In the genomic region with DNA sequence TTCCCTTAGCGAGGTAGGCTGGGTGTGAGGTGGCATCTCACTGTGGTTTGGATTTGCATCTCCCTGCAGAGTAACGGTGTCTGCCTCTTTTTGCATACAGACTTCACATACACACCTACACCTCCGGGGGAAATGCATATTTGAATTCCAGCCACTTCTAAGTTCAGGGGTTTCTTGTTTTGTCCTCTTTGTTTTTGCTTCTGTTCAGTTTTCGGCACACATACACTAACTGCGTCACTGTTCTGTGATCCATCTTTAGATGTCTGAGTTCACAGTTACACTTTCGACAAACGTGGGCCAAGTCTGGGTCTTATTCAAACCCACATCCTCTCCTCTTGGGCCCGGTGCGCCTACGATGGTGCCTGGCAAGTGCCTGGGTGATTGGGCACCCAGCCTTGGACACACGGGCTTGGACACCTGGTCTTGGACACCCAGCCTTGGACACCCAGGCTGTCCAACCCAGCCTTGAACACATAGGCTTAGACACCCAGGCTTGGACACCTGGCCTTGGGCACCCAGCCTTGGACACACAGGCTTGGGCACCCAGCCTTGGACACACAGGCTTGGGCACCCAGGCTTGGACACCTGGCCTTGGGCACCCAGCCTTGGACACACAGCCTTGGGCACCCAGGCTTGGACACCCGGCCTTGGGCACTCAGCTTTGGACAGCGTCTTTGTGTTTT, we compare ENCODE assay signal across 14 mouse cellular contexts. TPM values are rescaled to one million over a fixed set of nuclear protein-coding genes. Genes with fewer than 3 reads are reported as not detected.
DNase-seq lines count a peak whose midpoint lies in the region; ATAC-seq lines count a peak whose summit lies in the region.
"Had no signal": no experiment of that assay in that cellular context is flagged by ENCODE, and none has a peak within 500 bp of the region (broad histone marks: within the 10 kb centered on the region; RNA-seq: fewer than 3 reads in every experiment).

No protein-coding gene starts in this region.

- H3K4me3 ChIP-seq in forebrain, embryonic 16.5 days (replicated peaks; ENCODE audit: low read length): no peak overlapping the region
- H3K4me3 ChIP-seq: embryonic facial prominence, embryonic 10.5 days had no signal

- no peaks in the 10 kb centered on the region for H3K9me3 ChIP-seq in forebrain, embryonic 16.5 days (ENCODE audit: control insufficient read depth, low read length)
- H3K9me3 ChIP-seq: embryonic facial prominence, embryonic 10.5 days had no signal

- no peaks in the 10 kb centered on the region for H3K27me3 ChIP-seq in forebrain, embryonic 16.5 days (replicated peaks; ENCODE audit: control insufficient read depth, insufficient read depth, low read length)

- 84% methylated on average over 13 of the region's 13 CpGs for WGBS in forebrain, embryonic 16.5 days

- no peaks in the 10 kb centered on the region for H3K36me3 ChIP-seq in forebrain, embryonic 16.5 days (ENCODE audit: control insufficient read depth, insufficient read depth)
- H3K36me3 ChIP-seq: embryonic facial prominence, embryonic 10.5 days had no signal

- peaks cover 4% of the 10 kb centered on the region; the same call in 1 of the 2 replicates for H3K4me1 ChIP-seq in forebrain, embryonic 16.5 days (replicated peaks; ENCODE audit: control insufficient read depth, insufficient read depth, low read length)

- ATAC-seq in forebrain, embryonic 16.5 days: no peak
- ATAC-seq: hindbrain, postnatal 0 days; lung, postnatal 0 days had no signal

- peak; percentile 81 to 83 for DNase-seq in spleen, postnatal 36 days (ENCODE audit: low spot score in 2 of 2)
- no peak for DNase-seq in spleen, adult 12 weeks (ENCODE audit: low spot score)
- peak; percentile 63 for DNase-seq in adrenal gland, adult 8-10 months
- DNase-seq in natural killer cell, adult 2 months (ENCODE audit: low spot score in 2 of 2): peak; percentile 85 to 87
- no peak for DNase-seq in Muller cell, postnatal 12 days (ENCODE audit: inconsistent ontology term)
- no peak for DNase-seq in layer of hippocampus, postnatal 36 days
- DNase-seq: cerebellum, adult 9-10 months; liver; midbrain, embryonic 14.5 days had no signal

- H3K4me2 ChIP-seq in forebrain, embryonic 16.5 days (ENCODE audit: low read length): no peak overlapping the region

- no peak overlapping the region for H3K27ac ChIP-seq in forebrain, embryonic 16.5 days (ENCODE audit: low read length)
- H3K27ac ChIP-seq: embryonic facial prominence, embryonic 10.5 days; hindbrain, postnatal 0 days; kidney, postnatal 0 days had no signal

- H3K9ac ChIP-seq in forebrain, embryonic 16.5 days (replicated peaks; ENCODE audit: low read depth, low read length): no peak overlapping the region

RNA-seq across cellular contexts. Expression of a gene that starts 51.2 kb away (rescaled TPM):
- 10 to 100 TPM; 40.5 to 49.4 (median 45.6) TPM for total RNA-seq in adrenal gland, adult 8-10 months (2022)
- polyA plus RNA-seq in forebrain, embryonic 16.5 days (2015; fragmentation: Nextera tagmentation; extraction: Ambion mirVana): 33.2 and 39.6 TPM in 2 replicates
- total RNA-seq in layer of hippocampus, postnatal 36 days (2021): 10 to 100 TPM; 39.6 to 40.2 TPM

Comparison
In these comparisons a context has a peak if more than half of its experiments do, and no peak if none do; other contexts are left out.
1. DNase-seq: peak in spleen, postnatal 36 days (2 of 2), adrenal gland, adult 8-10 months (single experiment) and natural killer cell, adult 2 months (2 of 2); none in spleen, adult 12 weeks (single experiment), Muller cell, postnatal 12 days (single experiment) and layer of hippocampus, postnatal 36 days (0 of 2).